Mouse (Mus musculus) myocyte (in vitro differentiated cells): ENCODE measurements at regions not wholly inside any gene's neighbourhood (a gene's known extent, or its start where the extent isn't known, plus 50 kb on each side); places are given as distances from the start of the nearest gene placed in this dataset.

Experiments
- H3K27me3 ChIP-seq: one replicate; pipeline ENCODE4 v1.6.1; 2011; ENCODE audit not compliant: control insufficient read depth, insufficient read depth, insufficient read length
- H3K36me3 ChIP-seq: one replicate; pipeline ENCODE4 v1.6.1; 2011; ENCODE audit not compliant: control insufficient read depth, insufficient read depth
- H3K4me2 ChIP-seq: one replicate; pipeline ENCODE4 v1.6.1; 2011; ENCODE audit warnings: low read depth, control low read depth
- H3K4me3 ChIP-seq: one replicate; pipeline ENCODE4 v1.5.1; 2011; ENCODE audit warnings: mild to moderate bottlenecking, control low read depth, moderate library complexity
- H3K79me2 ChIP-seq: one replicate; pipeline ENCODE4 v1.6.1; 2011; ENCODE audit not compliant: control insufficient read depth, insufficient read depth
- H3ac ChIP-seq: one replicate; pipeline ENCODE4 v1.6.1; 2011; ENCODE audit not compliant: control insufficient read depth, insufficient read length
- CEBPB ChIP-seq: IDR thresholded peaks from 2 replicates; pipeline ENCODE4 v1.6.1; 2011; ENCODE audit warnings: mild to moderate bottlenecking, moderate library complexity; ENCODE audit not compliant: poor library complexity, insufficient read depth, severe bottlenecking
- E2F4 ChIP-seq: IDR thresholded peaks from one replicate; pipeline ENCODE4 v1.6.1; 2011; ENCODE audit warnings: mild to moderate bottlenecking, control low read depth, moderate library complexity; ENCODE audit not compliant: insufficient read depth
- MAX ChIP-seq: IDR thresholded peaks from one replicate; pipeline ENCODE4 v1.6.1; 2011; ENCODE audit warnings: low read depth, mild to moderate bottlenecking, control low read depth
- MYOD1 ChIP-seq, 3 experiments: IDR thresholded peaks; one replicate each; pipeline ENCODE4 v1.6.1; 2011; ENCODE audit warnings: control low read depth in 2 of 3, low read depth in 2 of 3, mild to moderate bottlenecking in 2 of 3, moderate library complexity in 1 of 3; ENCODE audit not compliant: insufficient read length in 2 of 3, control insufficient read depth in 1 of 3
- MYOG ChIP-seq, 3 experiments: IDR thresholded peaks; one replicate each; pipeline ENCODE4 v1.6.1; 2011; ENCODE audit warnings: control low read depth in 2 of 3, low read depth in 2 of 3, mild to moderate bottlenecking in 2 of 3; ENCODE audit not compliant: insufficient read length in 2 of 3, control insufficient read depth in 1 of 3, insufficient read depth in 1 of 3
- POLR2A ChIP-seq: IDR thresholded peaks from one replicate; pipeline ENCODE4 v1.6.1; 2011; ENCODE audit warnings: low read depth, mild to moderate bottlenecking, control low read depth, moderate library complexity; ENCODE audit not compliant: insufficient read length
- POLR2AphosphoS2 ChIP-seq: IDR thresholded peaks from one replicate; pipeline ENCODE4 v1.6.1; 2011; ENCODE audit warnings: low read depth, control low read depth; ENCODE audit not compliant: insufficient read length
- REST ChIP-seq: IDR thresholded peaks from one replicate; pipeline ENCODE4 v1.6.1; 2011; ENCODE audit warnings: mild to moderate bottlenecking, control low read depth, moderate library complexity; ENCODE audit not compliant: insufficient read depth, insufficient read length
- SRF ChIP-seq: IDR thresholded peaks from one replicate; pipeline ENCODE4 v1.6.1; 2011; ENCODE audit warnings: low read depth; ENCODE audit not compliant: control insufficient read depth, insufficient read length
- TCF12 ChIP-seq: IDR thresholded peaks from one replicate; pipeline ENCODE4 v1.6.1; 2011; ENCODE audit warnings: mild to moderate bottlenecking, control low read depth; ENCODE audit not compliant: poor library complexity, insufficient read depth, severe bottlenecking
- TCF3 ChIP-seq: IDR thresholded peaks from one replicate; pipeline ENCODE4 v1.6.1; 2011; ENCODE audit warnings: low read depth, control low read depth; ENCODE audit not compliant: insufficient read length
- USF1 ChIP-seq: IDR thresholded peaks from one replicate; pipeline ENCODE4 v1.6.1; 2011; ENCODE audit warnings: low read depth, mild to moderate bottlenecking, control low read depth, moderate library complexity

GRCm38 (mm10) chr10:117938717-117939116 lies 92.9 kb upstream of the Rap1b start:
- no peaks in the 10 kb centered on the region for H3K36me3 ChIP-seq
- no peak overlapping the region for H3ac ChIP-seq
- TF ChIP-seq POLR2A (no peak), SRF (no peak), MYOG (IDR thresholded peaks at IDR 0.05; ENCODE audit: control insufficient read depth in 1 of 3, insufficient read depth in 1 of 3, insufficient read length in 2 of 3, low read depth in 2 of 3) (no peak), TCF3 (no peak), MAX (no peak), REST (no peak), CEBPB (no peak), TCF12 (no peak), POLR2AphosphoS2 (no peak)
- H3K4me3 ChIP-seq = no peak overlapping the region
- H3K79me2 ChIP-seq = no peaks in the 10 kb centered on the region
- no peak overlapping the region for H3K4me2 ChIP-seq
- no peaks in the 10 kb centered on the region for H3K27me3 ChIP-seq

GRCm38 (mm10) chr10:117940441-117941265 lies 94.8 kb upstream of the Rap1b start:
- no peaks in the 10 kb centered on the region for H3K79me2 ChIP-seq
- H3K27me3 ChIP-seq = no peaks in the 10 kb centered on the region
- no peaks in the 10 kb centered on the region for H3K36me3 ChIP-seq
- H3ac ChIP-seq = no peak overlapping the region
- no peak overlapping the region for H3K4me3 ChIP-seq
- peak overlapping the region; percentile 49 for H3K4me2 ChIP-seq
- no peak for TF ChIP-seq E2F4
- no peak for TF ChIP-seq POLR2AphosphoS2
- no peak for TF ChIP-seq SRF
- no peak for TF ChIP-seq CEBPB
- TF ChIP-seq MYOG (IDR thresholded peaks at IDR 0.05; ENCODE audit: control insufficient read depth in 1 of 3, insufficient read depth in 1 of 3, insufficient read length in 2 of 3, low read depth in 2 of 3) = no peak
- TF ChIP-seq TCF3 = no peak
- TF ChIP-seq REST = no peak
- TF ChIP-seq POLR2A = no peak
- no peak for TF ChIP-seq TCF12
- TF ChIP-seq MAX = no peak
- TF ChIP-seq MYOD1 (IDR thresholded peaks at IDR 0.05; ENCODE audit: control insufficient read depth in 1 of 3, insufficient read length in 2 of 3, low read depth in 2 of 3) = no peak
- TF ChIP-seq USF1 = no peak

GRCm38 (mm10) chr10:117941266-117941651 lies 95.4 kb upstream of the Rap1b start:
- no peak overlapping the region for H3ac ChIP-seq
- H3K27me3 ChIP-seq = no peaks in the 10 kb centered on the region
- TF ChIP-seq SRF = no peak
- no peak for TF ChIP-seq POLR2A
- TF ChIP-seq TCF12 = no peak
- no peak for TF ChIP-seq USF1
- no peak for TF ChIP-seq MAX
- TF ChIP-seq REST = no peak
- TF ChIP-seq POLR2AphosphoS2 = no peak
- TF ChIP-seq CEBPB = no peak
- TF ChIP-seq E2F4 = no peak
- TF ChIP-seq MYOG (IDR thresholded peaks at IDR 0.05; ENCODE audit: control insufficient read depth in 1 of 3, insufficient read depth in 1 of 3, insufficient read length in 2 of 3, low read depth in 2 of 3) = no peak
- no peaks in the 10 kb centered on the region for H3K79me2 ChIP-seq
- H3K4me2 ChIP-seq = peak overlapping the region; percentile 49
- H3K36me3 ChIP-seq = no peaks in the 10 kb centered on the region
- no peak overlapping the region for H3K4me3 ChIP-seq

- H3K36me3 ChIP-seq = no peaks in the 10 kb centered on the region
- H3K4me2 ChIP-seq = no peak overlapping the region
- no peak overlapping the region for H3K4me3 ChIP-seq
- TF ChIP-seq E2F4 = no peak
- TF ChIP-seq TCF3 = no peak
- no peak for TF ChIP-seq CEBPB
- no peak for TF ChIP-seq SRF
- no peak for TF ChIP-seq REST
- TF ChIP-seq MAX = no peak
- no peak for TF ChIP-seq TCF12
- no peak for TF ChIP-seq POLR2A
- no peak for TF ChIP-seq MYOD1 (IDR thresholded peaks at IDR 0.05; ENCODE audit: control insufficient read depth in 1 of 3, insufficient read length in 2 of 3, low read depth in 2 of 3)
- no peak for TF ChIP-seq USF1
- TF ChIP-seq MYOG (IDR thresholded peaks at IDR 0.05; ENCODE audit: control insufficient read depth in 1 of 3, insufficient read depth in 1 of 3, insufficient read length in 2 of 3, low read depth in 2 of 3) = no peak
- TF ChIP-seq POLR2AphosphoS2 = no peak
- H3K27me3 ChIP-seq = no peaks in the 10 kb centered on the region
- H3ac ChIP-seq = no peak overlapping the region
- no peaks in the 10 kb centered on the region for H3K79me2 ChIP-seq
Measured at GRCm38 (mm10) chr10:117943702-117944307, 98.0 kb upstream of the Rap1b start.

- no peaks in the 10 kb centered on the region for H3K79me2 ChIP-seq
- H3K36me3 ChIP-seq = no peaks in the 10 kb centered on the region
- no peaks in the 10 kb centered on the region for H3K27me3 ChIP-seq
- no peak overlapping the region for H3K4me3 ChIP-seq
- H3ac ChIP-seq = no peak overlapping the region
- no peak overlapping the region for H3K4me2 ChIP-seq
- no peak for TF ChIP-seq MYOG (IDR thresholded peaks at IDR 0.05; ENCODE audit: control insufficient read depth in 1 of 3, insufficient read depth in 1 of 3, insufficient read length in 2 of 3, low read depth in 2 of 3)
- no peak for TF ChIP-seq TCF3
- no peak for TF ChIP-seq POLR2A
- no peak for TF ChIP-seq SRF
- TF ChIP-seq MYOD1 (IDR thresholded peaks at IDR 0.05; ENCODE audit: control insufficient read depth in 1 of 3, insufficient read length in 2 of 3, low read depth in 2 of 3) = no peak
- TF ChIP-seq E2F4 = no peak
- no peak for TF ChIP-seq USF1
- no peak for TF ChIP-seq POLR2AphosphoS2
- no peak for TF ChIP-seq REST
- TF ChIP-seq TCF12 = no peak
- no peak for TF ChIP-seq CEBPB
- no peak for TF ChIP-seq MAX
Measured at GRCm38 (mm10) chr10:117947191-117947590, 101.4 kb upstream of the Rap1b start.
